13 mouse cellular contexts compared by ENCODE assay signal in the genomic region with DNA sequence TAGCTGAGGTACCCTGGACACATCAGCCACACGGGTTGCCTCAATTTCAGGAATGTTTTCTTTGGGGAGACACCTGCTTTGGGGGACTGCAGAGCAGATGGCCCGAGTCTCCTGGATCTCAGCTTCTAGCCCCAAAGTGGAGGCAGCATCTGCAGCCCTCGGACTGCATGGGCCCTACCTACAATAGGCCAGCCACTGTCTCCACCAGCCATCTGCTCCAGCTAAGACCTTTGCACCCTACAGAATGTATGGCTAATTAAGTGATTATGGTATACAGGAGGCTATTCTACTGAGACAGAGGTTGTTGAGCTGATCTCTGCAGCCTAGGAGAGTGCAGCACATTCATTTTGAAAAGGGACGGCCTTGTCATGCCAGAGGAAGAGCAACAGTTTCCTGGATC. TPM values are rescaled to one million over a fixed set of nuclear protein-coding genes. Genes with fewer than 3 reads are reported as not detected.
DNase-seq lines count a peak whose midpoint lies in the region; ATAC-seq and TF ChIP-seq lines count a peak whose summit lies in the region.
"Had no signal": no experiment of that assay in that cellular context is flagged by ENCODE, and none has a peak within 500 bp of the region (broad histone marks: within the 10 kb centered on the region; RNA-seq: fewer than 3 reads in every experiment).

No protein-coding gene starts in this region.

- TF ChIP-seq CTCF in layer of hippocampus, adult 2 months (conservative IDR thresholded peaks at IDR 0.05), result no peak

- H3K4me1 ChIP-seq in hindbrain, embryonic 15.5 days (replicated peaks), result peaks cover 35% of the 10 kb centered on the region
- peaks cover 37% of the 10 kb centered on the region for H3K4me1 ChIP-seq in midbrain, embryonic 14.5 days (ENCODE audit: control insufficient read depth, insufficient read depth, low read length)

- no peak for DNase-seq in layer of hippocampus, adult 2 months (ENCODE audit: low spot score in 2 of 2)
- no peak for DNase-seq in layer of hippocampus, adult 8-10 months (ENCODE audit: low spot score in 2 of 2)
- peak; percentile 24 for DNase-seq in midbrain, embryonic 14.5 days
- DNase-seq in right cerebral cortex, adult 18-20 months, result no peak
- no peak for DNase-seq in urinary bladder, postnatal 4 days (ENCODE audit: low spot score in 2 of 2)
- no peak for DNase-seq in layer of hippocampus, postnatal 14 days (ENCODE audit: low spot score in 2 of 2)
- DNase-seq in gastrocnemius, postnatal 36 days, result no peak
- DNase-seq: cerebellum, adult 8-10 months; kidney, adult 11 months; lung, adult 2 months had no signal

- intact Hi-C loops in gastrocnemius, postnatal 36 days (cut with DNase I), result no loop called here

- H3K9me3 ChIP-seq in hindbrain, embryonic 15.5 days, result no peaks in the 10 kb centered on the region
- H3K9me3 ChIP-seq in midbrain, embryonic 14.5 days (ENCODE audit: control insufficient read depth, low read length), result no peaks in the 10 kb centered on the region
- H3K9me3 ChIP-seq: heart, embryonic 13.5 days; limb, embryonic 12.5 days had no signal

- H3K27me3 ChIP-seq in hindbrain, embryonic 15.5 days, result no peaks in the 10 kb centered on the region
- H3K27me3 ChIP-seq in midbrain, embryonic 14.5 days (ENCODE audit: control insufficient read depth, insufficient read depth, low read length), result no peaks in the 10 kb centered on the region
- H3K27me3 ChIP-seq: heart, embryonic 13.5 days; limb, embryonic 12.5 days had no signal

- no peaks in the 10 kb centered on the region for H3K36me3 ChIP-seq in hindbrain, embryonic 15.5 days
- no peaks in the 10 kb centered on the region for H3K36me3 ChIP-seq in midbrain, embryonic 14.5 days (ENCODE audit: control insufficient read depth, insufficient read depth, low read length)
- H3K36me3 ChIP-seq: limb, embryonic 12.5 days had no signal

- peak; percentile 14; the same call in 1 of the 2 replicates for ATAC-seq in hindbrain, embryonic 15.5 days (ENCODE audit: low FRiP score, low read depth)
- ATAC-seq in midbrain, embryonic 14.5 days (ENCODE audit: low FRiP score, low TSS enrichment), result peak; percentile 19; the same call in 1 of the 2 replicates

- 13% methylated on average over 4 of the region's 4 CpGs for WGBS in hindbrain, embryonic 15.5 days
- 11% methylated on average over 4 of the region's 4 CpGs for WGBS in midbrain, embryonic 14.5 days

- H3K4me3 ChIP-seq in layer of hippocampus, adult 2 months, result no peak overlapping the region
- no peak overlapping the region for H3K4me3 ChIP-seq in hindbrain, embryonic 15.5 days
- no peak overlapping the region for H3K4me3 ChIP-seq in midbrain, embryonic 14.5 days (replicated peaks; ENCODE audit: low read depth, low read length)
- H3K4me3 ChIP-seq: heart, embryonic 13.5 days; limb, embryonic 12.5 days had no signal

- no peak overlapping the region for H3K9ac ChIP-seq in hindbrain, embryonic 15.5 days
- H3K9ac ChIP-seq in midbrain, embryonic 14.5 days (replicated peaks; ENCODE audit: low read length), result no peak overlapping the region
- H3K9ac ChIP-seq: heart, embryonic 13.5 days; limb, embryonic 12.5 days had no signal

- H3K4me2 ChIP-seq in hindbrain, embryonic 15.5 days, result no peak overlapping the region
- no peak overlapping the region for H3K4me2 ChIP-seq in midbrain, embryonic 14.5 days (ENCODE audit: low read length)
- H3K4me2 ChIP-seq: heart, embryonic 13.5 days; limb, embryonic 12.5 days had no signal

- H3K27ac ChIP-seq in layer of hippocampus, adult 2 months, result 0 out of 2 replicates have a peak overlapping the region, but pooled peaks have one; percentile 28
- peak overlapping the region; percentile 27; the same call in 1 of the 2 replicates for H3K27ac ChIP-seq in hindbrain, embryonic 15.5 days (replicated peaks)
- H3K27ac ChIP-seq in midbrain, embryonic 14.5 days (replicated peaks; ENCODE audit: low read depth, low read length), result peak overlapping the region; percentile 6
- H3K27ac ChIP-seq: heart, embryonic 13.5 days; limb, embryonic 12.5 days had no signal

RNA-seq across cellular contexts. Expression of a gene that starts 43.2 kb away (rescaled TPM):
- 10 to 100 TPM; 61.9 to 79.5 TPM for total RNA-seq in layer of hippocampus, adult 2 months (2021)
- total RNA-seq in layer of hippocampus, adult 8-10 months (2022), result 10 to 100 TPM; 58.1 to 82.5 (median 66.6) TPM
- 11.3 and 12.6 TPM in 2 replicates for polyA plus RNA-seq in hindbrain, embryonic 15.5 days (2015; fragmentation: Nextera tagmentation; extraction: Ambion mirVana)
- 15.3 and 17.1 TPM in 2 replicates for polyA plus RNA-seq in midbrain, embryonic 14.5 days (2014; fragmentation: Nextera tagmentation; extraction: Ambion mirVana)
- total RNA-seq in layer of hippocampus, postnatal 14 days (2021), result 10 to 100 TPM; 55.1 to 55.9 TPM
- 10 to 100 TPM; 20.8 to 25.2 TPM for total RNA-seq in gastrocnemius, postnatal 36 days (2021)
